Mouse (Mus musculus): ENCODE measurements around the gene Ngly1.

- TF ChIP-seq GATA1 (IDR thresholded peaks at IDR 0.05; ENCODE audit: low read length) (no peak), TAL1 (IDR thresholded peaks at IDR 0.05; ENCODE audit: low read length) (no peak)
Observed at GRCm38 (mm10) chr14:16256209-16256608, 7.1 kb downstream of the Ngly1 start.
